Mouse (Mus musculus) megakaryocyte, embryonic 14.5 days (primary cell): ENCODE results near the gene Cenpp. TPM values are rescaled to one million over a fixed set of nuclear protein-coding genes. Genes with fewer than 3 reads are reported as not detected.

ENCODE experiments used
- H3K27me3 ChIP-seq: replicated peaks from 2 replicates; pipeline ENCODE3; 2012; ENCODE audit warnings: inconsistent platforms
- H3K36me3 ChIP-seq: replicated peaks from 2 replicates; pipeline ENCODE3; 2012; ENCODE audit warnings: low read length, inconsistent platforms, mixed read lengths
- H3K4me1 ChIP-seq: 2 replicates; pipeline ENCODE4 v1.6.1; 2012; ENCODE audit warnings: inconsistent platforms
- H3K4me3 ChIP-seq: replicated peaks from 2 replicates; pipeline ENCODE3; 2012; ENCODE audit warnings: moderate library complexity, mild to moderate bottlenecking, inconsistent platforms
- H3K9me3 ChIP-seq: 2 replicates; pipeline ENCODE4 v1.6.1; 2012; ENCODE audit warnings: inconsistent platforms
- FLI1 ChIP-seq: IDR thresholded peaks from 2 replicates; pipeline ENCODE4 v1.6.1; 2012; ENCODE audit warnings: low read length, inconsistent platforms, mixed read lengths
- GATA1 ChIP-seq: IDR thresholded peaks from 3 replicates; pipeline ENCODE4 v1.6.1; 2012; ENCODE audit warnings: mixed read lengths, low read length, inconsistent platforms, borderline replicate concordance
- polyA plus RNA-seq: library from polyadenylated mRNA; stranded (reverse); fragments of >175 nt; gene quantifications from 2 replicates; pipeline ENCODE4 v1.2.3, GENCODE M21; 2012; ENCODE audit warnings: low replicate concordance; ENCODE audit not compliant: insufficient read depth

Cenpp gene
- polyA plus RNA-seq, 1 experiment = 1.8 TPM

DNA sequence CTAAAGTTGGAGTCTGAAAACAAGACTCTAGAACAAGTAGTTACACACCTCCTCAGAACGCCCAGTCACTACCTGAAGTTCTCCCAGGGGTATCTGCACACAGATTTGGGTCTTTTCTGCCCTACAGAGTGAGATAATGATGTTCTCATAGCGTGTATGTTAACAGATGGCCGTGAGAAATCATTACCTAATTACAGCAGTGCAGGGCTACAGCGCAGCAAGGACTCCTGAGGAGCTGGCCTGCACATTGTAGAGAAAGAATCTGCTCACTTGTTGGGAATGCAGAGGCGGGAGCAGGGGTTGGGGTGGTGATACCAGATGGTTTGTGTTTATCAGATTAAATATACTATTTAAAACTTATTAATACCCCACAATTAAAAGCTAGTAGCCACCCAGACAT lies 172.0 kb downstream of the Cenpp start:
- no peaks in the 10 kb centered on the region for H3K27me3 ChIP-seq
- no peak overlapping the region for H3K4me3 ChIP-seq
- no peaks in the 10 kb centered on the region for H3K36me3 ChIP-seq
- H3K9me3 ChIP-seq = no peaks in the 10 kb centered on the region
- no peak for TF ChIP-seq GATA1
- no peak for TF ChIP-seq FLI1
- H3K4me1 ChIP-seq = peaks cover 9% of the 10 kb centered on the region

DNA sequence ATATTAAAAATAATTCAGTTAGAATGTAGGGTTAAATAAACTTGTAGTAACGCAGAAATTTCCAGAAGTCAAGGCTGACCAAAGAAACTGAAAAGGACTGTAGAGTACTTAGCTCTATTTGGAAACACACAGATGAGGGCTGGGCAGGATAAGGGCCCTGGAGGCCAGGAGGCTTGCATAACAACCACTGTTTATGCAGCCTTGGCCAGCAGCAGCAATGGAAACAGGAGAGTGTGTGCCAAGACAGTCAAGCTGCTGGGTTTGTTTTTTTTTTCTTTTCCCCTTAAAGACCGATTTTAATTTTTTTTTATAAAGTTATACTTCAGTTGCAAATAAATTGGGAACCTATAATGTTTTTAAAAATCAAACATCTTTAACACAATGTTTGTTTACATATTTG lies 172.5 kb downstream of the Cenpp start:
- Histone ChIP-seq H3K27me3 (no peaks in the 10 kb centered on the region), H3K9me3 (no peaks in the 10 kb centered on the region), H3K4me1 (peaks cover 6% of the 10 kb centered on the region), H3K36me3 (no peaks in the 10 kb centered on the region), H3K4me3 (no peak overlapping the region)
- TF ChIP-seq FLI1 (no peak), GATA1 (no peak)

DNA sequence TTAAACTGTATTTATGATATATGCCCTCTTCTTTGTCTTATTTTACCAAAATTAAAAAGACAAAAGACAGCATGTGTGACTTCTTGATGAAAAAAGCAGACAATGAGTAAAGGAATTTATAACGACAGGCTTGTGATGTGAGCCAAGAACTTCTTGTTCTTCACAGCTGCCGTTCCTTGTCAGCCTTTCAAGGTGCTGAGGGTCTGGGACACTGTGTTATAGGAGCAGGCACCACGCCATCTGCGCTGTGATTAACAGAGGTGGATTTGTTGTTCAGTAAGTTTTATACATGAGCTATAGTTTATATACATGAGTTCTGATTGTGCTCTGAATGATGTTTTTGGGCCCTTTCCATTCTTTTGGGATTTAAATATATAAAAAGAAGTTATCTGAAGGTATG lies 173.2 kb downstream of the Cenpp start:
- Histone ChIP-seq H3K4me1 (0 out of 2 replicates have a peak, but pooled peaks cover 3% of the 10 kb centered on the region), H3K9me3 (no peaks in the 10 kb centered on the region), H3K4me3 (no peak overlapping the region), H3K36me3 (no peaks in the 10 kb centered on the region), H3K27me3 (no peaks in the 10 kb centered on the region)
- TF ChIP-seq FLI1 (no peak), GATA1 (no peak)

DNA sequence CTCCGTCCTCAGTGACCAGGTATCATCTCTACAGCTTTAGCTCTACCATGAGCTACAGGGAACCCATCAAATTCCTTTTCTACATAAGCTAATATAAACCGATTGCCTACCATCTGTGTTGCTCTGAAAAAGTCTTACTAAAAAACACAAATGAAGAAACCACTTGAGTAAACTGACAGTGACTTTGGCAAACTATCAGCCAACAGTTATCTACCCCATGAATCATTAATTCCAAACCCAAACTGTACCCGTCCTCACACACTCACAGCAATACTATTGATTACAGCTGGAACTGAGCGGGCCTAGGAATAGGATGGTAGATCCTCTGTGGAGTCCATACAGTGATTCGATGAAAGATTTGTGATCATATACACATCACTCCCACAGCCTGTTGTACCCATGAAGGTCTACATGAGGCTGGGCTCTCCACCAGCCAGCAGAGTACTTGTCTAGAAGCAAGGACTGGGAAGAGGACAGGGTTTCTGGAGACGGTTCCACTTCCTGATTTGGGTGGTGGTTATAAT lies 173.7 kb downstream of the Cenpp start:
- Histone ChIP-seq H3K4me1 (peaks cover 5% of the 10 kb centered on the region; the same call in 1 of the 2 replicates), H3K4me3 (no peak overlapping the region), H3K27me3 (no peaks in the 10 kb centered on the region), H3K36me3 (peaks cover 2% of the 10 kb centered on the region), H3K9me3 (no peaks in the 10 kb centered on the region)
- TF ChIP-seq GATA1 = no peak
- no peak for TF ChIP-seq FLI1

DNA sequence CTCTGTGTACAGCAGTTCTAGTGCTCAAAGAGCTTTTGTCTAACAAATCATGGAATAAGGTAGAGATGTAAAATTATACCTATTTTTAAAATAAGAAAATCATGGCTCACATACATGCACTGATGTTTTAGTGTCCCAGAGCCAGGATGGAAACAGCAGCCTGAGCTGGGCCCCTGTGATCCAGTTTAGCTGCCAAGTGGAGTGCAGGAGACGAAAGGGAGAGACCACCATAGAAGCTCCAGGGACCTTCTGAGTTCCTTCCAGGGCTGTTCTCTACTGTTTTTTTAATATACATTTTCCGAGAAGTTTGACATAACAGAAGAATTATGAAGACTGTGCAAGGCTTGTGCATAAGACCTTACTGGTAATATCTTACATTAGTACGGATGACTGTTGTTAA lies 174.7 kb downstream of the Cenpp start:
- Histone ChIP-seq H3K27me3 (no peaks in the 10 kb centered on the region), H3K4me1 (peaks cover 15% of the 10 kb centered on the region; the same call in 1 of the 2 replicates), H3K4me3 (no peak overlapping the region), H3K9me3 (no peaks in the 10 kb centered on the region), H3K36me3 (peaks cover 5% of the 10 kb centered on the region)
- TF ChIP-seq FLI1 (no peak), GATA1 (no peak)

DNA sequence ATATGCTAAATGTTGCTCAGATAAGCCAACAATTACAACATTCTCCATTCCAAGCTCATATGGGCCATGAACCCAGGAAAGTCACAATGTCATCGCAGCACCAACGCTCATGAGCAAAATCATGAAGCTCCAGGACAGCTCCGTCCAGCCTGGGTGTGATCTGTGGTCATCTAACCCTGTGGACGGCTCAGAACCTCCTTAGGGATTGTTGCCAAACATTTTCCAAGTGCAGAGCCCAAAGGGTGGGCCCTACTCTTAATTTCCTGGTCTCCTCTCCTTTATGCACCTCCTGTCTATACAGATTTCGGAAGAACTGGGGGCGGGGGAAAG lies 179.9 kb downstream of the Cenpp start:
- TF ChIP-seq FLI1 (no peak), GATA1 (no peak)
- no peak overlapping the region for H3K4me3 ChIP-seq
- peaks cover 41% of the 10 kb centered on the region for H3K4me1 ChIP-seq
- H3K9me3 ChIP-seq = no peaks in the 10 kb centered on the region
- peaks cover 38% of the 10 kb centered on the region for H3K36me3 ChIP-seq
- H3K27me3 ChIP-seq = no peaks in the 10 kb centered on the region

DNA sequence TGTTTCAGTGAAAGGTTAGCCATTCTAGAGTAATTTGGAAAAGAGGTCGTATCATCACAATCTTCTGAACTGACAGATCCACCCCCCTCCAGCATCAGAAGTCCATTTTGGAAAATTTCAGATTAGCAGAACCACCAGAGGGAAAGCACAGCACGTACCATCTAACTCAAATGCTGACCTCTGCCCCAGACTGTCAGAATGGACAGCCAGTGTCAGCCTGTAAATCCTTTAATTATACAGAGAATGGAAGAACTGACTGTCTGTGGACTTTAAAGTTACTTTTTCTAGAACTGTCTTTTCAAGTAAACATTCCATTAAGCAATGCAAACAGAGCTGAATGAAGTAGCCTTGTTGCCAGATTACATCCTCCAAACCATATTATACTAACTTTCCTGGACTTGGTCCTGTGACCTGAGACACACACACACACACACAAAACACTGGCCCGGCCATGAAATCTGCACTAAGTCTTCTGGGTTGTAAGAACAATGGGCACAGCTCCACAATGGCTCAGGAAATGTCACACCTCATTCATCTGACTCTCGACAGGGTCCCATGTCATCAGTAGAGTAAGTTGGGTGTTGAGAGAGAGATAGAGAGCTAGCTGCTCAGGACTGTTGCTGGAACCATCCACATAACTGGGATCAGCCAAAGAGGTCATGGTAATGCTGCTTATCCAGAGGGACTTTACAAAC lies 180.5 kb downstream of the Cenpp start:
- Histone ChIP-seq H3K4me3 (no peak overlapping the region), H3K36me3 (peaks cover 40% of the 10 kb centered on the region), H3K9me3 (no peaks in the 10 kb centered on the region), H3K4me1 (peaks cover 46% of the 10 kb centered on the region), H3K27me3 (no peaks in the 10 kb centered on the region)
- TF ChIP-seq FLI1 = no peak
- TF ChIP-seq GATA1 = no peak

DNA sequence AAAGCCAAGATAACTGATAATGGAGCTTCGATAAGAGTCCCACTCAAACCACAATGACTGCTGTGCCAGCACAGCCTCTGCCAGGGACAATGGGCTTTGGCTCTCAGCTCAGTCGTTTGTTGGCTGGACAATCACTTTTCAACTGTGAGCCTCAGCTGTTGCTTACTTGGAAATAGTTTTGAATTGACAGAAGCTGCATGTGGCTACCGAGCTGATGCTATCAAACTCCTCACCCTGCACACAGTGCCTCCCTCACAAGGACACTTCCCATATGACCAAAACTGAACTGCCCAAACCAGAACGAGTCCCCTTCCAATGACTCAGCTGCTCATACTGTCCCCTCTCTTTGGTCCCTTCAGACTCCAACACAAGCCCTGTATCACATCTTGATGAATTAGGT lies 181.8 kb downstream of the Cenpp start:
- Histone ChIP-seq H3K9me3 (no peaks in the 10 kb centered on the region), H3K27me3 (no peaks in the 10 kb centered on the region), H3K4me3 (no peak overlapping the region), H3K4me1 (peaks cover 56% of the 10 kb centered on the region), H3K36me3 (peaks cover 47% of the 10 kb centered on the region)
- TF ChIP-seq FLI1 (no peak), GATA1 (no peak)

DNA sequence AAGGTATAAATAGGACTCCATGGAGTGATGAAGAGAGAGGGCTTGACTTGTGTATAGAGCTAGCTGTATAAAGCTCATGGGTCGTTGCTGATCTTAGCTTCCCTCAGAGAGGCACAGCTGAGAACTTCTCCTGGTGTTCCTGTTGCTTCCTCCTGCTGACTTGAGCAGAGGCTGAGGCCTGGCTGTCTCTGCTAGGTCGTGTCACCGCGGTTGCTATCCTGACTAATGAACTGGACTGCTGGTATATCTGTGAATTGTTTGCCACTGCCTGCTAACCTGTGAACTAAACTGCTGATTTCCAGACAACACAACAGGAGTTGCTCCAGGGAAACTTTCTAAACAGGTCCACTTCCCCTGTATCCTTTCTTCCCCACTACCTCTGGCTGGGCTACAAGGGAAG lies 182.3 kb downstream of the Cenpp start:
- Histone ChIP-seq H3K36me3 (peaks cover 51% of the 10 kb centered on the region), H3K4me1 (peaks cover 61% of the 10 kb centered on the region), H3K9me3 (no peaks in the 10 kb centered on the region), H3K4me3 (no peak overlapping the region), H3K27me3 (no peaks in the 10 kb centered on the region)
- TF ChIP-seq GATA1 (no peak), FLI1 (no peak)

DNA sequence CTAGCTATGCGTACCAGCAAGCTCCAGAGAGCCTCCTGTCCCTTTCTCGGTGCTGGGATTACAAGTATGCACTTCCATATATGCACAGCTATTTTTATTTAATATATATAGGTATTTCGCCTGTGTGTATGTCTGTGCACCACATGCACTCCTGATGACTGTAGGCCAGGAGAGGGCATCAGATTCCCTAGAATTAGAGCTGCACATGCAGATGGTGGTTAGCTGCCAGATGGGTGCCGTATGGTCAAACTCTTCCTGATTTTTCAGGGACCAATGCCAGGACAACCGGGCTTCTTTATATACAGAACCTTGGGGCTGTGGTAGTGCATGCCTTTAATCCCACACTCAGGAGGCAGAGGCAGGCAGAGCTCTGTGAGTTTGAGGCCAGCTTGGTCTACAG lies 183.6 kb downstream of the Cenpp start:
- TF ChIP-seq FLI1 (no peak), GATA1 (no peak)
- Histone ChIP-seq H3K27me3 (no peaks in the 10 kb centered on the region), H3K36me3 (peaks cover 63% of the 10 kb centered on the region), H3K4me1 (peaks cover 65% of the 10 kb centered on the region), H3K4me3 (no peak overlapping the region), H3K9me3 (no peaks in the 10 kb centered on the region)
